22 mouse cellular contexts compared by ENCODE assay signal in genomic region chr15:62889798-62890197, GRCm38 (mm10).
DNase-seq lines count a peak whose midpoint lies in the region; ATAC-seq and TF ChIP-seq lines count a peak whose summit lies in the region.
"Had no signal": no experiment of that assay in that cellular context is flagged by ENCODE, and none has a peak within 500 bp of the region (broad histone marks: within the 10 kb centered on the region; RNA-seq: fewer than 3 reads in every experiment).

No protein-coding gene starts in this region.

- CTCF ChIA-PET in Patski (lab: Charles Lee) = interaction anchor here (1.1 kb wide), 1 partner anchor 10 kb away, joined by 3 read pairs; no protein-coding TSS in a partner anchor

- H3K79me3 ChIP-seq in C2C12 (ENCODE audit: low read depth) = no peaks in the 10 kb centered on the region

- no peak overlapping the region for H3ac ChIP-seq in C2C12 (ENCODE audit: control insufficient read depth, insufficient read length, low read depth)

- ATAC-seq in Patski = no peak
- ATAC-seq in granulocyte monocyte progenitor cell, adult 5-6 weeks (replicated peaks; ENCODE audit: poor library complexity, severe bottlenecking) = peak; percentile 30
- ATAC-seq: forebrain, embryonic 16.5 days; intestine, embryonic 16.5 days had no signal

- H3K36me3 ChIP-seq in C2C12 (ENCODE audit: control insufficient read depth, insufficient read depth) = no peaks in the 10 kb centered on the region
- H3K36me3 ChIP-seq: forebrain, embryonic 12.5 days; heart, embryonic 13.5 days; hindbrain, embryonic 15.5 days had no signal

- H3K4me3 ChIP-seq in C2C12 (ENCODE audit: insufficient read depth, poor library complexity, severe bottlenecking) = no peak overlapping the region
- H3K4me3 ChIP-seq: erythroblast, embryonic 14.5 days; forebrain, embryonic 12.5 days; heart, embryonic 13.5 days; hindbrain, embryonic 15.5 days had no signal

- in situ Hi-C loops in Patski (cut with MboI; ENCODE audit: low pct_unique_long_range_greater_than_20kb) = no loop called here

- POLR2A ChIA-PET in Patski (lab: Charles Lee) = interaction anchor here (0.6 kb wide), 1 partner anchor 666 kb away, joined by 3 read pairs; no protein-coding TSS in a partner anchor

- no peaks in the 10 kb centered on the region for H3K79me2 ChIP-seq in C2C12 (ENCODE audit: control insufficient read depth, insufficient read depth)

- TF ChIP-seq CTCF in C2C12 (IDR thresholded peaks at IDR 0.05; ENCODE audit: control insufficient read depth, insufficient read depth, insufficient read length) = no peak
- no peak for TF ChIP-seq CTCF in Patski (IDR thresholded peaks at IDR 0.05)

- H3K27me3 ChIP-seq in C2C12 (ENCODE audit: control insufficient read depth, insufficient read depth, insufficient read length) = no peaks in the 10 kb centered on the region
- no peaks in the 10 kb centered on the region for H3K27me3 ChIP-seq in Patski
- H3K27me3 ChIP-seq: forebrain, embryonic 12.5 days; heart, embryonic 13.5 days; hindbrain, embryonic 15.5 days had no signal

- peak; percentile 64 for DNase-seq in 3134 (ENCODE audit: extremely low read depth, insufficient read length, low spot score)
- peak; percentile 2 for DNase-seq in Patski (ENCODE audit: low read depth, low spot score)
- DNase-seq in embryo, embryonic 10 days (ENCODE audit: low spot score) = no peak
- DNase-seq in kidney, adult 18-20 months = no peak
- DNase-seq in lung, postnatal 10 days = no peak
- no peak for DNase-seq in cerebellum, postnatal 4 days (ENCODE audit: low spot score in 2 of 2)
- DNase-seq: adrenal gland, adult 8-10 months; B cell, adult 2 months; cerebellum, adult 11 months; cerebellum, adult 8-10 months; cerebellum, postnatal 14 days; gastrocnemius, postnatal 14 days; heart, postnatal 36 days; kidney, adult 8-10 months had no signal

TF ChIP-seq in C2C12, 6 proteins besides CTCF, POLR2A, EP300 and RAD21:
- TF ChIP-seq MAX (IDR thresholded peaks at IDR 0.05) (peak; percentile 59), USF1 (IDR thresholded peaks at IDR 0.05; ENCODE audit: low read depth) (no peak), FOSL1 (IDR thresholded peaks at IDR 0.05; ENCODE audit: insufficient read depth, low read length, poor library complexity, severe bottlenecking) (peak; percentile 86), MYOG (IDR thresholded peaks at IDR 0.05; ENCODE audit: control insufficient read depth, extremely low read depth, insufficient read length) (no peak), MYOD1 (IDR thresholded peaks at IDR 0.05; ENCODE audit: control insufficient read depth, insufficient read length, low read depth) (no peak), CEBPB (IDR thresholded peaks at IDR 0.05; ENCODE audit: low read depth) (peak; percentile 97)

Comparison
In these comparisons a context has a peak if more than half of its experiments do, and no peak if none do; other contexts are left out.
1. DNase-seq: peak in 3134 (single experiment) and Patski (single experiment); none in embryo, embryonic 10 days (single experiment), kidney, adult 18-20 months (single experiment), lung, postnatal 10 days (single experiment) and cerebellum, postnatal 4 days (0 of 2).